Mouse (Mus musculus): ENCODE measurements around the gene Susd2.

Gene Susd2

GRCm38 (mm10) chr10:75627490-75627889, 16.3 kb downstream of the Susd2 start:
- DNase-seq (ENCODE audit: low read depth in 1 of 2, low spot score in 2 of 2): no peak

DNA sequence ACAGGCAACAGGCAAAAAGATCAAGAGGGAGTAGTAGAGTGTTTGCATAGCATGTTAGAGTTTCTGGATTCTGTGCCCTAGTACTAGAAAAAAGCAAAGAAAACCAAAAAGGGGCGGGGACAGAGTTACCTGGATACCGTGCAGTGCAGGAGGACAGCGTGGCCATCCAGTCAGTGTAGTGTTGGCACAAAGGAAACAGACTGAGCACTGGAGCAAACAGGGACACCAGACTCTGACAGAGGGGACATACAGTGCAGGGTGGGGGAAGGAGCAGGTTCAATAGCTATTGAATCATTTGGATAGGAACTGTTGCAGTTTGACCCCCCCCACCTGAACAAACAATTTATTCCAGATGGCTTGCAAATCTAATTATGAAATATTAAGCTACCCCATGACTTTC, 16.8 kb downstream of the Susd2 start:
- DNase-seq (ENCODE audit: low read depth in 1 of 2, low spot score in 2 of 2): no peak

- DNase-seq (ENCODE audit: low read depth in 1 of 2, low spot score in 2 of 2): no peak
Measured at GRCm38 (mm10) chr10:75625920-75626319, 17.9 kb downstream of the Susd2 start.

DNA sequence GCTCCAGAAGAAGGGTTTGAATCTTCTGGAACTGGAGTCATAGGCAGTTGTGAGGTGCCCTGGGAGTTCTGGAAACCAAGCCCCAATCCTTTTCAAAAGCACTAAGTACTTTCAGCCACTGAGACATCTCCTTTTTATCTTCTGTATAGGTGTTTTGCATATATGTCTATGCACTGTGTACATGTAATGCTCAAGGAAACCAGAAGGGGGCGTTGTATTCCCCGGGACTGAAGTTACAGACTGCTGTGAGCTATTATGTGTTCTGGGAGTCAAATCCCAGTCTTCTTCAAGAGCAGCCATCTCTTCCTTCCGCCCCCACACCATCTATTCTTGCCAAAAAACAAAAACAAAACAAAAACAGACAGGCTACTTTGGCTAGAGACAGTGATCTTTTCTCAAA, 23.0 kb downstream of the Susd2 start:
- DNase-seq (ENCODE audit: low read depth in 1 of 2, low spot score in 2 of 2): no peak

DNA sequence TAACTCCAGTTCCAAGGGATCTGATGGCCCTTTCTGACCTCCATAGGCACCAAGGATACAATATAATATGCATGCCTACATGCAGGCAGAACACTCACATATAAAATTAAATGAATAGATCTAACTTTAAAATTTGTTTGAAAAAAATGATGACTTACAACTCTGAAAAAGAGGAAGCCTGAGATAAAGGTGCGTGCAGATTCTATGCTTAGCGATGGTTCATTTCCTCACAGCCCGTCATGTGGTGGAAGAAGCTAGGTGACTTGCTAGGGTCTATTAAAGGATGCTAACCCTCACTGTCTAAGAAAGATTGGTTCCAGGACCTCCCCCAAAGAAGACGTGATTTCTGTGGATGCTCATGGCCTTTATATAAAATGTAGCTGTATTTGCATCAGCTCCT, 27.8 kb downstream of the Susd2 start:
- no peak for DNase-seq (ENCODE audit: low read depth in 1 of 2, low spot score in 2 of 2)

- DNase-seq (ENCODE audit: low read depth in 1 of 2, low spot score in 2 of 2): no peak
Measured at GRCm38 (mm10) chr10:75610486-75610885, 33.3 kb downstream of the Susd2 start.

DNA sequence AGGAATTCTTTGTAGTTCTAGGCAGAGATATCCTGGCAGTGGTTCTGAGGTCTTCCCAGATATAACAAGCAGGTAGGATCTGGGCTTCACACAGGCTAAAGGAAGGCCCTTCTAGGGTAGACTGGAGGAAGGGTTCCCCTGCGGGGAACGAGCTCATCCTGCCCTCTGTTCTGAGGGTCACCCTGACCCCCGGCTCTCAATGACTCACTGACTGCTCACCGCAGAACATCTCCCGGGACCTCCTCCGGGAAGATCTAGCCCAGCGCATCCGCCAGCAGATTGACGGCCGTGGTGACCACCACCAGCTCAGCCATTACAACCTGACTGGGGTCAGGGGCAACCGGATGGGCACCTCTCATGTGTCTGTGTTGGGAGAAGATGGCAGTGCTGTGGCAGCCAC, 34.8 kb downstream of the Susd2 start:
- DNase-seq (ENCODE audit: low read depth in 1 of 2, low spot score in 2 of 2): no peak

GRCm38 (mm10) chr10:75607253-75607652, 36.6 kb downstream of the Susd2 start:
- no peak for DNase-seq (ENCODE audit: low read depth in 1 of 2, low spot score in 2 of 2)

GRCm38 (mm10) chr10:75605162-75605846, 38.5 kb downstream of the Susd2 start:
- DNase-seq (ENCODE audit: low read depth in 1 of 2, low spot score in 2 of 2): no peak

DNA sequence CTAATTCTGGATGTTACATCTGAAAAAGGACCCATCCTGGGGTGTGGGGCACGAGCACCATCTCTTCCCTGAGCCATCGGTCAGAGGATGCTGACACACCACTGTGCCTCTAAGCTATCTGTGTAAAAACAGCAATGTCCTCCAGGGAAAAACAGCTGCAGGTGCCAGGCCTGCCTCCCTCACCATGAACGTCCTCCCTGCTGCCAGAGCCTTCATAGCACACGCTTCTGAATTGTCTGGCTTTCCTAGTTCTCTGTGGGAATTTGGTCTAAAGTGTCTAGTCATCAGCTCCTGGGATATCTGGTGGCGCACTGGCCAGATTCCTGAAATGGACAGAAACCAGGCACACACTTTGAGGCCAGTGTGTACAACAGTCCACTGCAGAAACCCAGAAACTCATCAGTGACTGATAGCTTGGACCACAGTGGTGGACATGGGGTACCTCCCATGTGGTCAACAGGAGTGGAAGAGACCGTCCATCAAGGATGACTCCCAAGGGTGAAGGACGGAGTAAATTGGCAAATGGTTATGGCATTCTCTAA, 43.5 kb downstream of the Susd2 start:
- no peak for DNase-seq (ENCODE audit: low read depth in 1 of 2, low spot score in 2 of 2)

DNA sequence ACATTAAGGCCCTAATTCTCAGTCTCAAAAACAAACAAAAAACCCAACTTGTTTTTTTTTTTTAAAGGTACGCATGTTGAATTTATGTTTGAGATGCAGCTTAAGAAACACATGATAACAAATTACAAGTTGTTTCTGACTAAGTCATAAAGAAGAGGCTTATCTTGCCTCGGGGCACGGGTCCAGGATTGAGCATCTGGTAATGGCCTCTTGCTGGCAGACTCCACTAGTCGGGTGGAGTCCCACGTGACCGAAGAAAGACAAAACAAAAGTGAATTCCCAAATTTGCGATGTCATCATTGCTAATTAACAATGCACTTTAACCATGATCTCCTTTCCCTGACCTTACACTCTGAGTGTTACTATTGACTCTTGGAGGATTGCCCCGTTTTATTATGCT, 47.8 kb downstream of the Susd2 start:
- DNase-seq (ENCODE audit: low read depth in 1 of 2, low spot score in 2 of 2): no peak

DNA sequence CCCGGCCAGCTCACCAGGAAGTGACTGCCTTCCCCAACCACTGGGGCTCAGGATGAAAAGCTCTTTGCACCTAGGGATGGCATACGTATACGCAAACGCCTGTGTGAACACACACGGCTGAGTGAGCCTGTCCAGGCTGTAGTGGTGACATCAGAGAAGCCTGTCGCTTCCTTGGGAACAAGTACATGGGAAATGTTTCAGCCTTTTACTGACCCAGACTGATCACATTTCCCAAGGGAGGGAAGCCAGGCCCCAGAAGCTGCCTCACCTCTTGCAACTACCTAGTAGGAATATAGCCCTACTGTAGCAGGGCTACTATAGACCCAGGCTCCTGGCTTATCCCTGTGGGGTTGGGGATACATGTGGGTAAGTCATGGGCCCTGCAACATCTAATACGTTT, 51.2 kb downstream of the Susd2 start:
- DNase-seq (ENCODE audit: low read depth in 1 of 2, low spot score in 2 of 2): no peak

DNA sequence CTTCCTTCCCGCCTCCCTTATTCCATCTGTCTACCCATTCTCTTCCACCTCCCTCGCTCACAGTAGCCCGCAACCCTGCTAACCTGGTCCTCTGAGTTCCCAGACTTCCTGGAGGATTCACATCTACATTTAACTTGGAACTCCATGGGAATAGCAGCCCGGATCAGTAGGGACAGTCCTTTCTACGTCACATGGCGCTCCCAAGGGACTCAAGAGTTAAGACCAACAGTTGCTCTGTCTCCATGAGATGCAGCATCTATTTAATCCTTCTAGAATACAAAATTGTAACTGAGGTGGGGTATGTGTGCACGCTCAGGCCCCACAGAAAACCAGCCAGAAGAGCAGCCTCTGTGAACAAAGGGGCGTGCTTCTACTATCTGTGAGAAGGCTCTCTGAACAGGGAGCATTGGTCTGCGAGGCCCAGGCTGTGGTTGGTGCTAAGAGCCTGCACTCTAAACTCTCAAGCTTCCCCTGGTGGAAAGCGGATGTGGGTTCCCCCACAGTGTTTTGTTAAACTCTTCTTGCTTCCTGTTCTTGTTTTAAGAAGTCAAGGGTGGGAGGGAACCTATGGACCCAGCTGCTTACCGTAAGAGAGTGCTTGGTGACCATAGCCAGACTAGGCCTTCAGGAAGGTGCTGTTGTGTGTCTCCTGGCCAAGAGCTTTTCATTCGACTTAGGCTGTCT, 52.5 kb downstream of the Susd2 start:
- DNase-seq (ENCODE audit: low read depth in 1 of 2, low spot score in 2 of 2): peak; percentile 68 to 73

DNA sequence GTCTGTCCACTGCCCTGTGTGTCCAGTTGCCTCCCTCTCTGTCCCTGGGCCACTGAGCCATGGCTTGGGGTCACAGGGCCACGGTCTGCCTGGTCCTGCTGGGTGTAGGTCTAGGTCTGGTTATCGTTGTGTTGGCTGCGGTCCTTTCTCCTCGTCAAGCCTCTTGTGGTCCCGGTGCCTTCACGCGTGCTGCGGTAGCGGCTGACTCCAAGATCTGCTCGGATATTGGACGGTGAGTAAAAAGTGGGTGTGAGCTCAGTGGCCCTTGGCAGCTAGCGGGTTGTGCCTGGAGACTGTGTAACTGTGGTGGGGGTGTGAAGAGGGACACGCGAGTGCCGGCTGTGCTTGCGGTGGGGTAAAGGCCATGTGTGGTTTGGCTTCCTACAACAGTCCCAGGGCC, 54.2 kb downstream of the Susd2 start:
- DNase-seq (ENCODE audit: low read depth in 1 of 2, low spot score in 2 of 2): no peak

DNA sequence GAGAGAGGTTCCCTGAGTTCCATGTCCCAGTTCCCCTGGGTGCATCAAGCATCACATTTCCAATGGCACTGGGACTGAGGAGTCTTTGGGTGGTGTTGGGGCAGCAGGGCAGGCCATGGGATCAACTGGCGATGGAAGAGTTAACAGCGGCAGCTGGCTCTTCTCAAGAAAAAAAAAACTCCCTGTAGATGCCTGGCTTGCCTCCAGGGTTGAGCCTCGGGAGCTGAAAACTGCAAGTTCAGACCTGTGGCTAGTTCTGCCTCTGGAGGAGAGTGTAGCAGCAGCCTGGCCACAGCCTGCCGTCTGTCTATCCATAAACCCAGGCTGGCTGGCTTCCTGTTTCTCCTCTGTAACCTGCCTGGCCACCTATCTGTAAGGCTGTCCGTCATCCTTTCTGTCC, 54.7 kb downstream of the Susd2 start, which contains the start of gene Ggt5:
Gene Ggt5, plus strand, starts transcription at position 212 of the 400 bp plus-strand sequence.
- DNase-seq (ENCODE audit: low read depth in 1 of 2, low spot score in 2 of 2): no peak

DNA sequence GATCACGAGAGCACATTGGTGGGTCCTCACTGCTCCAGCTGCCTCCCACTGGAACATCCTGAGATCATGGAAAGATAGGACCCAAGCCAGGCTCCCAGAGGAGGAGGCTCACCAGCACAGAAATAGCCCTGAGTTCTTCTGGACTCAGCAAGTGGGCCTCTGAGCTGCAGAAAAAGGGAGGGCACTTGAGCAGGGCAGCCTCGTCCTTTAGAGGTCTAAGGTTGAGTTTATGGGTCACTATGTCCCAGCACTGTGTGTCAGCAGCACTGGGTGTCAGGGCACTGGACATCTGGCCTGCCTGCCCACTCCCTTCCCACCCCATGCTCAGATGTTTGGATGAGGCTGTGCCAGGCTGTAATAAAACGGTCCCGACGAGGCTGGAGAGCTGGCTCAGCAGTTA, 55.5 kb downstream of the Susd2 start:
- DNase-seq (ENCODE audit: low read depth in 1 of 2, low spot score in 2 of 2): no peak

DNA sequence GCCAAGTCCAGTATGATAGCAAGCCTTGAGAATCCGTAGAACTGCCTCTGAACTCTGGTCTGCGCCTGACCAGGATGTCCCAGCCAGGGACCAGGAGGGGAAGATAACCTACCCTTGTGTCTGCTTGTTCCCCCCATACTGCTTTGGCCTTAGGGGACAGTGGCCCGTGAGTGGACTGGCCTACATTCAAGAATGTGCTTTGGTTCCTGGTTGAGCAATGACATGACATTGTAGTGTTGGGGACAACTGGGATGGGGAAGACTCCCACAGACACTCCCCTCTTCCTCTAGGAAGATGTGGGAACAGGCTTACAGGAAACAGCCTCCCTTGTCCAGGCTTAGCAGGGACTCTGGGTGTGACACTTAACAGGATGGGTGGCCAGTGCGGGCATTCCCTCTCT, 56.0 kb downstream of the Susd2 start:
- DNase-seq (ENCODE audit: low read depth in 1 of 2, low spot score in 2 of 2): no peak

All from monocyte, adult 2 months (primary cell).